Mouse (Mus musculus): ENCODE measurements around the gene Tdrd3.

DNA sequence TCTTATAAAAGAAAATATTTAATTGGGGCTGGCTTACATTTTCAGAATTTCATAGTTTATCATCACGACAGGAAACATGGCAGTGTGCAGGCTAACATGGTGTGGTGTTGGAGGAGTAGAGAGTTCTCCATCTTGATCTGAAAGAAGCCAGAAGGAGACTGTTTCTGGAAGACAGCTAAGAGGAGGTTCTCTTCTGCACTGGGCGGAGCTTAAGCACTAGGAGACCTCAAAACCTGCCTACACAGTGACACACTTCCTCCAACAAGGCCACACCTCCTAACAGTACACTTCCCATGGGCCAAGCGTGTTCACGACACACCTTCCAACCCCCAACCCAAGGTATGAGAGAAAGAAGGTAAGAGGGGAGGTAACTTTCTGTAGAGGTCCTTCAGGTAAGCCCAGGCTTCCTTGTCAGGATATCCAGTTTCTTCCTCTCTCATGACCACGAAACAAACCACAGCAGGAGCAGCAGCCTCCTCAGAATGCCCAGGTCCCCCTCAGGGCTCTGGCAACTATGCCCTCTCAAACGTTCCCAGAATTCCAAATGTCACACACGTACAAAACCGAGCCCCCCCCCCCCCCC is 30.0 kb downstream of the Tdrd3 start:
- TF ChIP-seq POLR2A (IDR thresholded peaks at IDR 0.05; ENCODE audit: low read depth, low read length), result no peak
- no peak for TF ChIP-seq CTCF (conservative IDR thresholded peaks at IDR 0.05; ENCODE audit: insufficient read depth, insufficient read length, low read depth, low read length)

Measured in kidney, adult 2 months (tissue).